Mouse (Mus musculus) kidney, embryonic 15.5 days (tissue): ENCODE measurements around the gene Git1. TPM values are rescaled to one million over a fixed set of nuclear protein-coding genes. Genes with fewer than 3 reads are reported as not detected.

Experiments
- ATAC-seq: fragments of 200-750 bp; cut with Nextera tagmentation; replicated peaks from 2 replicates; pipeline ENCODE4 v1.8.0; 2017; ENCODE audit warnings: moderate TSS enrichment; ENCODE audit not compliant: low FRiP score
- H3K27ac ChIP-seq: fragments of 300-500 bp; sonication (generic); 2 replicates; pipeline ENCODE4 v1.5.1; 2015; ENCODE audit warnings: mild to moderate bottlenecking, inconsistent platforms
- H3K27me3 ChIP-seq: fragments of 300-500 bp; sonication (generic); 2 replicates; pipeline ENCODE4 v1.6.1; 2015; ENCODE audit warnings: inconsistent platforms
- H3K36me3 ChIP-seq: fragments of 300-500 bp; sonication (generic); 2 replicates; pipeline ENCODE4 v1.6.1; 2015; ENCODE audit warnings: inconsistent platforms
- H3K4me1 ChIP-seq: fragments of 300-500 bp; sonication (generic); 2 replicates; pipeline ENCODE4 v1.6.1; 2015; ENCODE audit warnings: inconsistent platforms
- H3K4me2 ChIP-seq: fragments of 300-500 bp; sonication (generic); 2 replicates; pipeline ENCODE4 v1.6.1; 2015; ENCODE audit warnings: moderate library complexity, mild to moderate bottlenecking, inconsistent platforms
- H3K4me3 ChIP-seq: fragments of 300-500 bp; sonication (generic); replicated peaks from 2 replicates; pipeline ENCODE4 v1.5.1; 2015; ENCODE audit warnings: mild to moderate bottlenecking, inconsistent platforms
- H3K9ac ChIP-seq: fragments of 300-500 bp; sonication (generic); 2 replicates; pipeline ENCODE4 v1.6.1; 2015; ENCODE audit warnings: mild to moderate bottlenecking, inconsistent platforms
- H3K9me3 ChIP-seq: fragments of 300-500 bp; sonication (generic); replicated peaks from 2 replicates; pipeline ENCODE4 v1.6.1; 2016; ENCODE audit warnings: inconsistent platforms
- WGBS: fragments of 180-500 bp; shearing (Covaris S2); methylation state at CpG from one replicate; pipeline ENCODE4 v1.1.7; 2015; ENCODE audit warnings: mixed read lengths; 5-methylcytosine and 5-hydroxymethylcytosine counted together
- polyA plus RNA-seq: library from polyadenylated mRNA; unstranded; fragments of >200 nt; fragmentation: Nextera tagmentation; extraction: Ambion mirVana; gene quantifications from 2 replicates; pipeline ENCODE4 v1.2.1, GENCODE M21; 2015

Gene Git1
- polyA plus RNA-seq, 1 experiment from 2014 or later, result 12.6 TPM

- peak overlapping the region; percentile 96 for H3K9ac ChIP-seq
- peak overlapping the region; percentile 85 for H3K4me2 ChIP-seq
- H3K4me1 ChIP-seq, result peaks cover 80% of the 10 kb centered on the region
- H3K27ac ChIP-seq, result peak overlapping the region; percentile 93
- H3K36me3 ChIP-seq, result peaks cover 9% of the 10 kb centered on the region
- no peaks in the 10 kb centered on the region for H3K9me3 ChIP-seq
- H3K4me3 ChIP-seq, result peak overlapping the region; percentile 98
- H3K27me3 ChIP-seq, result no peaks in the 10 kb centered on the region
- 54% methylated on average over 6 of the region's 6 CpGs for WGBS
- no peak for ATAC-seq
Measured at GRCm38 (mm10) chr11:77494782-77495181, 1.4 kb downstream of the Git1 start.

GRCm38 (mm10) chr11:77495507-77495906, 2.1 kb downstream of the Git1 start:
- H3K9ac ChIP-seq, result no peak overlapping the region
- H3K4me3 ChIP-seq, result no peak overlapping the region
- no peaks in the 10 kb centered on the region for H3K9me3 ChIP-seq
- 0 out of 2 replicates have a peak overlapping the region, but pooled peaks have one; percentile 24 for H3K27ac ChIP-seq
- H3K27me3 ChIP-seq, result no peaks in the 10 kb centered on the region
- peaks cover 77% of the 10 kb centered on the region for H3K4me1 ChIP-seq
- H3K36me3 ChIP-seq, result peaks cover 17% of the 10 kb centered on the region
- H3K4me2 ChIP-seq, result no peak overlapping the region
- no peak for ATAC-seq

- H3K4me3 ChIP-seq, result no peak overlapping the region
- no peak overlapping the region for H3K9ac ChIP-seq
- H3K36me3 ChIP-seq, result peaks cover 34% of the 10 kb centered on the region
- H3K4me2 ChIP-seq, result peak overlapping the region; percentile 5; the same call in 1 of the 2 replicates
- H3K27ac ChIP-seq, result peak overlapping the region; percentile 86
- WGBS, result 21% methylated on average over 6 of the region's 6 CpGs
- H3K27me3 ChIP-seq, result no peaks in the 10 kb centered on the region
- no peak for ATAC-seq
- H3K4me1 ChIP-seq, result peaks cover 69% of the 10 kb centered on the region
- no peaks in the 10 kb centered on the region for H3K9me3 ChIP-seq
Measured at GRCm38 (mm10) chr11:77497341-77497756, 4.0 kb downstream of the Git1 start.

- Histone ChIP-seq H3K27ac (peak overlapping the region; percentile 86), H3K4me2 (peak overlapping the region; percentile 5; the same call in 1 of the 2 replicates), H3K9ac (no peak overlapping the region), H3K36me3 (peaks cover 39% of the 10 kb centered on the region), H3K4me1 (peaks cover 66% of the 10 kb centered on the region), H3K4me3 (no peak overlapping the region), H3K9me3 (no peaks in the 10 kb centered on the region), H3K27me3 (no peaks in the 10 kb centered on the region)
- ATAC-seq, result no peak
- 44% methylated on average over 4 of the region's 4 CpGs for WGBS
Measured at GRCm38 (mm10) chr11:77497851-77498250, 4.5 kb downstream of the Git1 start.

- Histone ChIP-seq H3K4me1 (peaks cover 70% of the 10 kb centered on the region), H3K36me3 (peaks cover 46% of the 10 kb centered on the region), H3K9me3 (no peaks in the 10 kb centered on the region), H3K9ac (no peak overlapping the region), H3K4me2 (no peak overlapping the region), H3K27me3 (no peaks in the 10 kb centered on the region), H3K27ac (peak overlapping the region; percentile 86), H3K4me3 (no peak overlapping the region)
- no peak for ATAC-seq
- 82% methylated on average over 12 of the region's 12 CpGs for WGBS
Measured at GRCm38 (mm10) chr11:77498261-77499139, 5.1 kb downstream of the Git1 start.

GRCm38 (mm10) chr11:77499354-77499753, 6.0 kb downstream of the Git1 start:
- no peak overlapping the region for H3K4me3 ChIP-seq
- no peak for ATAC-seq
- no peaks in the 10 kb centered on the region for H3K27me3 ChIP-seq
- H3K4me1 ChIP-seq, result peaks cover 65% of the 10 kb centered on the region
- H3K27ac ChIP-seq, result no peak overlapping the region
- peaks cover 54% of the 10 kb centered on the region for H3K36me3 ChIP-seq
- no peak overlapping the region for H3K9ac ChIP-seq
- no peak overlapping the region for H3K4me2 ChIP-seq
- no peaks in the 10 kb centered on the region for H3K9me3 ChIP-seq
- 89% methylated on average over 7 of the region's 7 CpGs for WGBS

GRCm38 (mm10) chr11:77500361-77501325, 7.3 kb downstream of the Git1 start:
- H3K27ac ChIP-seq, result peak overlapping the region; percentile 23; the same call in 1 of the 2 replicates
- H3K4me1 ChIP-seq, result peaks cover 52% of the 10 kb centered on the region
- H3K36me3 ChIP-seq, result peaks cover 67% of the 10 kb centered on the region
- H3K9me3 ChIP-seq, result no peaks in the 10 kb centered on the region
- no peaks in the 10 kb centered on the region for H3K27me3 ChIP-seq
- H3K4me2 ChIP-seq, result no peak overlapping the region
- H3K4me3 ChIP-seq, result no peak overlapping the region
- no peak for ATAC-seq
- no peak overlapping the region for H3K9ac ChIP-seq
- 80% methylated on average over 17 of the region's 17 CpGs for WGBS

- Histone ChIP-seq H3K4me3 (no peak overlapping the region), H3K27me3 (no peaks in the 10 kb centered on the region), H3K36me3 (peaks cover 72% of the 10 kb centered on the region), H3K4me2 (no peak overlapping the region), H3K27ac (0 out of 2 replicates have a peak overlapping the region, but pooled peaks have one; percentile 23), H3K9ac (no peak overlapping the region), H3K9me3 (no peaks in the 10 kb centered on the region), H3K4me1 (peaks cover 44% of the 10 kb centered on the region)
- no peak for ATAC-seq
- 35% methylated on average over 5 of the region's 5 CpGs for WGBS
Measured at GRCm38 (mm10) chr11:77501392-77501791, 8.0 kb downstream of the Git1 start.

GRCm38 (mm10) chr11:77501971-77502370, 8.6 kb downstream of the Git1 start:
- Histone ChIP-seq H3K4me1 (peaks cover 41% of the 10 kb centered on the region), H3K27me3 (no peaks in the 10 kb centered on the region), H3K9ac (no peak overlapping the region), H3K36me3 (peaks cover 77% of the 10 kb centered on the region), H3K9me3 (no peaks in the 10 kb centered on the region), H3K4me3 (no peak overlapping the region), H3K4me2 (no peak overlapping the region), H3K27ac (no peak overlapping the region)
- 93% methylated on average over 4 of the region's 4 CpGs for WGBS
- ATAC-seq, result no peak

GRCm38 (mm10) chr11:77502481-77502880, 9.1 kb downstream of the Git1 start:
- Histone ChIP-seq H3K27ac (no peak overlapping the region), H3K27me3 (no peaks in the 10 kb centered on the region), H3K9me3 (no peaks in the 10 kb centered on the region), H3K4me2 (no peak overlapping the region), H3K9ac (no peak overlapping the region), H3K36me3 (peaks cover 83% of the 10 kb centered on the region), H3K4me3 (no peak overlapping the region), H3K4me1 (peaks cover 35% of the 10 kb centered on the region)
- 76% methylated on average over 6 of the region's 6 CpGs for WGBS
- no peak for ATAC-seq

GRCm38 (mm10) chr11:77503511-77503910, 10.1 kb downstream of the Git1 start:
- H3K4me1 ChIP-seq, result peaks cover 30% of the 10 kb centered on the region
- H3K27me3 ChIP-seq, result no peaks in the 10 kb centered on the region
- no peak overlapping the region for H3K27ac ChIP-seq
- no peak overlapping the region for H3K9ac ChIP-seq
- ATAC-seq, result no peak
- no peak overlapping the region for H3K4me2 ChIP-seq
- WGBS, result 64% methylated on average over 3 of the region's 3 CpGs
- H3K9me3 ChIP-seq, result no peaks in the 10 kb centered on the region
- no peak overlapping the region for H3K4me3 ChIP-seq
- H3K36me3 ChIP-seq, result peaks cover 88% of the 10 kb centered on the region

- 95% methylated on average over 19 of the region's 19 CpGs for WGBS
- peaks cover 92% of the 10 kb centered on the region for H3K36me3 ChIP-seq
- H3K9ac ChIP-seq, result no peak overlapping the region
- no peak overlapping the region for H3K27ac ChIP-seq
- ATAC-seq, result no peak
- no peak overlapping the region for H3K4me2 ChIP-seq
- H3K9me3 ChIP-seq, result no peaks in the 10 kb centered on the region
- no peak overlapping the region for H3K4me3 ChIP-seq
- H3K4me1 ChIP-seq, result peaks cover 34% of the 10 kb centered on the region
- H3K27me3 ChIP-seq, result no peaks in the 10 kb centered on the region
Measured at GRCm38 (mm10) chr11:77504377-77504776, 11.0 kb downstream of the Git1 start.
